Mouse (Mus musculus): ENCODE measurements around the gene Map3k11.
A peak's percentile ranks its signal among the peaks of the same experiment; 100 is the strongest.

The Map3k11 gene

GRCm38 (mm10) chr19:5710068-5710467 lies 21.5 kb downstream of the Map3k11 start:
- no peak for DNase-seq (ENCODE audit: low read depth, low spot score)

- DNase-seq (ENCODE audit: low read depth, low spot score) = no peak
Observed at GRCm38 (mm10) chr19:5710581-5710980, 22.0 kb downstream of the Map3k11 start.

GRCm38 (mm10) chr19:5711218-5711617 lies 22.7 kb downstream of the Map3k11 start:
- DNase-seq (ENCODE audit: low read depth, low spot score) = no peak

- DNase-seq (ENCODE audit: low read depth, low spot score) = no peak
Observed at GRCm38 (mm10) chr19:5711907-5712460, 23.4 kb downstream of the Map3k11 start.

GRCm38 (mm10) chr19:5713255-5713654 lies 24.7 kb downstream of the Map3k11 start:
- no peak for DNase-seq (ENCODE audit: low read depth, low spot score)

- DNase-seq (ENCODE audit: low read depth, low spot score) = no peak
Observed at GRCm38 (mm10) chr19:5713730-5714129, 25.2 kb downstream of the Map3k11 start.

GRCm38 (mm10) chr19:5715793-5716688 lies 27.5 kb downstream of the Map3k11 start:
- no peak for DNase-seq (ENCODE audit: low read depth, low spot score)

GRCm38 (mm10) chr19:5716955-5717354 lies 28.4 kb downstream of the Map3k11 start:
- DNase-seq (ENCODE audit: low read depth, low spot score) = no peak

- no peak for DNase-seq (ENCODE audit: low read depth, low spot score)
Observed at GRCm38 (mm10) chr19:5721233-5721632, 32.7 kb downstream of the Map3k11 start.

GRCm38 (mm10) chr19:5722848-5723425 lies 34.4 kb downstream of the Map3k11 start:
- DNase-seq (ENCODE audit: low read depth, low spot score) = no peak

- DNase-seq (ENCODE audit: low read depth, low spot score) = no peak
Observed at GRCm38 (mm10) chr19:5723934-5724548, 35.5 kb downstream of the Map3k11 start.

GRCm38 (mm10) chr19:5724549-5724941 lies 36.0 kb downstream of the Map3k11 start:
- no peak for DNase-seq (ENCODE audit: low read depth, low spot score)

- DNase-seq (ENCODE audit: low read depth, low spot score) = no peak
Observed at GRCm38 (mm10) chr19:5725029-5725707, 36.6 kb downstream of the Map3k11 start.

GRCm38 (mm10) chr19:5725767-5726515 lies 37.4 kb downstream of the Map3k11 start, which contains the start of gene Ehbp1l1:
Gene Ehbp1l1 (minus strand): TSS chr19:5726317.
- no peak for DNase-seq (ENCODE audit: low read depth, low spot score)

GRCm38 (mm10) chr19:5726961-5727578 lies 38.5 kb downstream of the Map3k11 start:
- DNase-seq (ENCODE audit: low read depth, low spot score) = no peak

- peak; percentile 53 for DNase-seq (ENCODE audit: low read depth, low spot score)
Observed at GRCm38 (mm10) chr19:5727701-5728100, 39.2 kb downstream of the Map3k11 start.

- no peak for DNase-seq (ENCODE audit: low read depth, low spot score)
Observed at GRCm38 (mm10) chr19:5728631-5729443, 40.3 kb downstream of the Map3k11 start.

GRCm38 (mm10) chr19:5729444-5729815 lies 40.9 kb downstream of the Map3k11 start, which contains the start of gene Fam89b:
Gene Fam89b (minus strand): TSS chr19:5729653.
- peak; percentile 44 for DNase-seq (ENCODE audit: low read depth, low spot score)
